Mouse (Mus musculus) heart, adult 2 months (tissue): ENCODE data around the gene 5730480H06Rik.

Source experiments
- CTCF ChIP-seq: fragments of 200-600 bp; IDR thresholded peaks from 2 replicates; pipeline ENCODE4 v1.8.1; 2022; ENCODE audit warnings: antibody characterized with exemption, mild to moderate bottlenecking, moderate library complexity
- POLR2A ChIP-seq: fragments of 200-500 bp; IDR thresholded peaks from 2 replicates; pipeline ENCODE4 v1.6.1; 2011; ENCODE audit warnings: mild to moderate bottlenecking, low read depth, low read length, control low read depth; ENCODE audit not compliant: insufficient read depth

DNA sequence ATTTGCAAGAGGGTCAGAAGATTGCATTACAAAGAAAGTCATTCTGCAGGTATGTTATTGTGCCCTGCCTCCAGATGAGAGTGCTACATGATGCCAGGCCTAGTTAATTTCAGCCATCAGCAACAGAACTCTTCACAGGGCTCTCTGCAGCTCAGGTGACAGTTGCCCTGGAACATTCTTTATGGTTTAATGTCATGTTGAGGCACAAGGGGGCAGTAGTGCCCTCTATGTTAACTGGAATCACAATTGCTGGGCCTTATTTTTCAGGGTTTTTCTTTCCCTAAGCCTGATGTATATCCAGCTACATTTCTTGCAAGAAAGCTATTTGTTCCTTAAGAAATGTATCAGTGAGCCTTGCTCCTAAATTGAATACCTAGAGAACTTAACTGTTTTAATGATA, 102.7 kb downstream of the 5730480H06Rik start:
- TF ChIP-seq POLR2A (no peak), CTCF (peak; percentile 61)
